Mouse (Mus musculus) heart, embryonic 16.5 days (tissue): ENCODE results near the gene Rabep1. TPM values are rescaled to one million over a fixed set of nuclear protein-coding genes. Genes with fewer than 3 reads are reported as not detected.

Experiments
- polyA plus RNA-seq: library from polyadenylated mRNA; unstranded; fragments of >200 nt; fragmentation: Nextera tagmentation; extraction: Ambion mirVana; gene quantifications from 2 replicates; pipeline ENCODE4 v1.2.1, GENCODE M21; 2015

Rabep1 gene
- polyA plus RNA-seq, 1 experiment from 2014 or later = 28.7 TPM

Other genes with a start within 250 kb of the Rabep1 start
- not detected in 2 replicates for gene 4930544D05Rik, start 228.9 kb upstream of the Rabep1 start, polyA plus RNA-seq
- not detected in 2 replicates for gene Chrne, start 225.6 kb upstream of the Rabep1 start, polyA plus RNA-seq
- gene Gp1ba, start 205.7 kb upstream of the Rabep1 start, polyA plus RNA-seq = 0.34 and 0.38 TPM in 2 replicates
- gene Rnf167, start 197.5 kb upstream of the Rabep1 start, polyA plus RNA-seq = 80.3 and 80.9 TPM in 2 replicates
- gene Slc25a11, start 197.3 kb upstream of the Rabep1 start, polyA plus RNA-seq = 346 and 351 TPM in 2 replicates
- 1,225 and 1,312 TPM in 2 replicates for gene Pfn1, start 190.1 kb upstream of the Rabep1 start, polyA plus RNA-seq
- gene Eno3, start 187.6 kb upstream of the Rabep1 start, polyA plus RNA-seq = 578 and 593 TPM in 2 replicates
- gene Spag7, start 175.4 kb upstream of the Rabep1 start, polyA plus RNA-seq = 186 and 191 TPM in 2 replicates
- 15.0 and 15.6 TPM in 2 replicates for gene Camta2, start 156.7 kb upstream of the Rabep1 start, polyA plus RNA-seq
- gene Inca1, start 144.6 kb upstream of the Rabep1 start, polyA plus RNA-seq = 1.2 and 1.4 TPM in 2 replicates
- 5.1 and 5.2 TPM in 2 replicates for gene Kif1c, start 144.2 kb upstream of the Rabep1 start, polyA plus RNA-seq
- 10.0 and 10.5 TPM in 2 replicates for gene Zfp3, start 80.6 kb upstream of the Rabep1 start, polyA plus RNA-seq
- gene Scimp, start 32.2 kb upstream of the Rabep1 start, polyA plus RNA-seq = 0.32 and 0.70 TPM in 2 replicates
- 117 and 124 TPM in 2 replicates for gene Nup88, start 125.2 kb downstream of the Rabep1 start, polyA plus RNA-seq
- 54.7 and 55.3 TPM in 2 replicates for gene Rpain, start 125.4 kb downstream of the Rabep1 start, polyA plus RNA-seq
- 279 and 291 TPM in 2 replicates for gene C1qbp, start 138.2 kb downstream of the Rabep1 start, polyA plus RNA-seq
- 12.4 and 13.0 TPM in 2 replicates for gene Dhx33, start 159.7 kb downstream of the Rabep1 start, polyA plus RNA-seq
- 25.3 and 26.2 TPM in 2 replicates for gene Mis12, start 174.8 kb downstream of the Rabep1 start, polyA plus RNA-seq
- 33.8 and 35.1 TPM in 2 replicates for gene Derl2, start 175.1 kb downstream of the Rabep1 start, polyA plus RNA-seq
- 18.0 and 20.9 TPM in 2 replicates for gene 6330403K07Rik, start 188.7 kb downstream of the Rabep1 start, polyA plus RNA-seq